Mouse (Mus musculus): ENCODE measurements around the gene Cacnb4.

DNA sequence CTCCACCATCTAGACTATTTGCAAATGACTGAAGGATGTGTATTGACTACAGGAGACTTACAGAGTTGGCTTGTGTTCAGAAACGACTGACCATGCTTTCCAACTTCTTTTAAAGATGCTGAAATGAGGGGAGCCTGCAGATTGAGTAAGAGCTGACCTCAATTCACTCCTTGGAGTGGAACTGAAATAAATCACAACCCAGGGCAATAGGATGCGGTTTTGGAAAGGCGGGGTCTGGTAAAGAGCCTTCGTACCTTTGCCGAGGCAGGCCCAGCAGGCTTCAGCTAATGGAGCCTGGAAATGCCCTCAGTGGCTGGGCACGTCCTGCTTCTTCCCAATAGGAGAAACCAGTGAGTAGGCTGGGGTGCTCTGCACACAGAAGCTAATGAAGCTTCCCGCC lies 147.4 kb downstream of the Cacnb4 start:
- TF ChIP-seq GATA1 (IDR thresholded peaks at IDR 0.05; ENCODE audit: low read length) (no peak), TAL1 (IDR thresholded peaks at IDR 0.05; ENCODE audit: low read length) (no peak)

Data from erythroblast, embryonic 14.5 days (primary cell).